Mouse (Mus musculus): ENCODE measurements around the gene Lrrc28. TPM values are rescaled to one million over a fixed set of nuclear protein-coding genes. Genes with fewer than 3 reads are reported as not detected.
A peak's percentile ranks its signal among the peaks of the same experiment; 100 is the strongest.

The Lrrc28 gene
- 9.1 TPM for polyA plus RNA-seq (2012; fragmentation: generic; extraction: Trizol)
- long read RNA-seq, experiment 1, partial matches to known transcripts, result 0 of 14 reads
- long read RNA-seq, experiment 1, other reads (novel, unspliced or antisense), result 12 of 14 reads
- long read RNA-seq, experiment 2, transcript Lrrc28-202 (10 exons, 2,923 nt), result major isoform, 11 of 50 reads
- long read RNA-seq, experiment 2, partial matches to known transcripts, result 1 of 50 reads
- long read RNA-seq, experiment 2, other reads (novel, unspliced or antisense), result 33 of 50 reads

DNA sequence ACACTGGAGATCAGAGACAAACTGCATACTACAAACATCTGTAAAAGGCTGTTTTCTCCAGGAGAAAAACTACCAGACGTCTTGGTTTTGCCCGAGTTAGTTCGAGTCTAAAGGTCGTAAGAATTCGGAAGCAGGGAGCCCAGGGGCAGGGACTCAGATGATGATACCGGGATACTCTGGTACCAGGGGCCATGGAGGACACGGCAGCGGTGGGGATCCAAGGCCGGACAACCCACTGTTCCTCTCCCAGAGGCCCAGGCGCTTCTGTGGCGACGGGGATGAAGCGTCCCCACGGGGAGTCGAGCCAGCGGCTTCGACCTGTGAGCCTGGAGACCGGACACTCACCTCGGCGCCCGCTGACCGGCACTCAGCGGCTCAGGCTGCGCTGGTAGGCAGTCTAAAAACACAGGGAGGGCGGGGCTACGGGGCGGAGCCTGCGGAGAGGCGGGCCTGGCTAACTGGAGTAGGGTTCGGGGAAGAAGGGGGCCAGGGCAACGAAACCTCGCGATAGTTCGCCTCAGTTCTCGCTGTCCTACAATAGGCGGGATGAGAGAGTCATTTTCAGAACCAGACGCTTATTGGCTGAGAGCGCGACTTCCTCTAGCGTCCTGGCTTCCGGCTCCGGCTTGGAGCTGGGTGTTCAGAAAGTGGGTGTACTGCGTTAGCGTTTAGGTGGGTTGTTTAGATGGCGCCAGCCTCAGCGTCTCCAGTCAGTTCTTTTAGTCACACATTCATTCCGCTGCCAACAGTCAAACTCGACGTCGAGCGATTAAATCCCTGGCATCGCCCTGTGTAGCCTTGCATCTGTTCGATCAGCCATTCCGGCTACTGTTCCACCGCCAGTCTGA is at the start of gene Lrrc28:
Gene Lrrc28 (minus strand): TSS at position 436 of the 848 bp plus-strand sequence.
- Histone ChIP-seq H3K36me3 (ENCODE audit: control insufficient read depth, insufficient read depth) (no peaks in the 10 kb centered on the region), H3K4me3 (ENCODE audit: insufficient read depth, poor library complexity, severe bottlenecking) (peak within 1 kb of the TSS; percentile 72), H3K79me2 (ENCODE audit: control insufficient read depth, insufficient read depth) (peaks cover 23% of the 10 kb centered on the region), H3K27me3 (ENCODE audit: control insufficient read depth, insufficient read depth, insufficient read length) (no peaks in the 10 kb centered on the region), H3ac (ENCODE audit: control insufficient read depth, insufficient read length, low read depth) (peak within 1 kb of the TSS; percentile 92), H3K79me3 (ENCODE audit: low read depth) (peaks cover 11% of the 10 kb centered on the region)
- TF ChIP-seq MAX (IDR thresholded peaks at IDR 0.05) (no peak), CTCF (IDR thresholded peaks at IDR 0.05; ENCODE audit: control insufficient read depth, insufficient read depth, insufficient read length) (no peak), FOSL1 (IDR thresholded peaks at IDR 0.05; ENCODE audit: insufficient read depth, low read length, poor library complexity, severe bottlenecking) (no peak), USF1 (IDR thresholded peaks at IDR 0.05; ENCODE audit: low read depth) (no peak), MYOG (IDR thresholded peaks at IDR 0.05; ENCODE audit: control insufficient read depth, extremely low read depth, insufficient read length) (no peak), MYOD1 (IDR thresholded peaks at IDR 0.05; ENCODE audit: control insufficient read depth, insufficient read length, low read depth) (no peak), CEBPB (IDR thresholded peaks at IDR 0.05; ENCODE audit: low read depth) (no peak)

DNA sequence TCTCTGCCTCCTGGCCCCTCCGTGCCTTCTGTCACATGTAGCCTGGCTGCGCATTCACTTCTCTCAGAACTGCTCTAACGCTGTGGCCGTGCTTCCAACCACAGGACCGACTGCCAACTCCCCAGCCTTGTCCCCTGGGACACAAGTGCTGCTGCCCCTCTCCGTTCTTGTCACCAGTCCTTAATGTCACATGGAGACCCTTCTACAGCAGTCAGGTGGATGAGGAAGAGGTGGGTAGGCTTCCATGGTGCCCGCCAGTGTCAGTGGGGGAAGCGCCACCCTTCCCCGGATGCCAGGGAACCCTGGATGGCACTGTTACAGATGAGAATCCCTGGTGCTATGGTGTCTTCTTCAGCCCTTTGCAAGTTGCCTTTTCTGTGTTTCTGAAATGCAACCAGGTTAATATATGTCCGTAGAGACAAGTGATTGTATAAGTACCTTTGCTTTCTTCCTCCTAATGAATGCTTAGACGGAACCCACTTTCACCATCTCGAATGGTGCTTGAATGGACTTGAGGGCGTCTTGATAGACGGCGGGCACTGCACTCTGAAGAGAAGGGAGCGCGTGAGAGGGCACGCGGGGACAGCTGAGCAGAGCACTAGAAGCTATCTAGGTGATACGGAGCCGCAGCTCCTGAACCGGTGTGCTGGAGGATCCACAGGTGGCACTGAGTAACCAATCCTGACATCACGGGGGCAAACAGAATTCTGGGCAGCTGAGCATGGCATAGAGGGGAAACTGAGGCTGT is 47.9 kb upstream of the Lrrc28 start:
- TF ChIP-seq CTCF (IDR thresholded peaks at IDR 0.05; ENCODE audit: control insufficient read depth, insufficient read depth, insufficient read length), result no peak
- TF ChIP-seq MYOG (IDR thresholded peaks at IDR 0.05; ENCODE audit: control insufficient read depth, extremely low read depth, insufficient read length), result no peak
- no peak for TF ChIP-seq FOSL1 (IDR thresholded peaks at IDR 0.05; ENCODE audit: insufficient read depth, low read length, poor library complexity, severe bottlenecking)
- TF ChIP-seq MAX (IDR thresholded peaks at IDR 0.05), result no peak
- TF ChIP-seq USF1 (IDR thresholded peaks at IDR 0.05; ENCODE audit: low read depth), result no peak
- TF ChIP-seq MYOD1 (IDR thresholded peaks at IDR 0.05; ENCODE audit: control insufficient read depth, insufficient read length, low read depth), result no peak
- no peak for TF ChIP-seq CEBPB (IDR thresholded peaks at IDR 0.05; ENCODE audit: low read depth)

DNA sequence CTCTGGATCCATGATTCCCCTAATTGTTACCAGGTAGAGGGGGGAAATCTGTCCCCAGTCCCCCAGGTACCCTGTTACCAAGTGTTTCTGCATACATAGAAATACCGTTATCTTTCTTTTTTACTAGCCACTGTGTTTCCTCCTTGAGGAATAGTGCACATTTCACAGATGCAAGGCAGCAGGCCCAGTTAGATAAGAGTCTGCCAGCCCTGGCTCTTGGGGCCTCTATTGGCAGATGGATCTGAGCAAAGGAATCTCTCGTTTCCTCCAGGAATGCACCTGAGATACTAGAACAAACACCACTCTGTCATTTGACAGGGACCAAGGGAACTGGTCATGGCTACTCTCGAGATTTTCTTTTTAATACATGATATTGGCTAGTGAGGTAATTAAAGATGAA is 47.1 kb upstream of the Lrrc28 start:
- Histone ChIP-seq H3K79me2 (ENCODE audit: control insufficient read depth, insufficient read depth) (no peaks in the 10 kb centered on the region), H3K4me3 (ENCODE audit: insufficient read depth, poor library complexity, severe bottlenecking) (no peak overlapping the region), H3K36me3 (ENCODE audit: control insufficient read depth, insufficient read depth) (no peaks in the 10 kb centered on the region), H3K27me3 (ENCODE audit: control insufficient read depth, insufficient read depth, insufficient read length) (no peaks in the 10 kb centered on the region), H3K79me3 (ENCODE audit: low read depth) (no peaks in the 10 kb centered on the region), H3ac (ENCODE audit: control insufficient read depth, insufficient read length, low read depth) (no peak overlapping the region)
- TF ChIP-seq MAX (IDR thresholded peaks at IDR 0.05), result no peak
- TF ChIP-seq MYOD1 (IDR thresholded peaks at IDR 0.05; ENCODE audit: control insufficient read depth, insufficient read length, low read depth), result no peak
- no peak for TF ChIP-seq CTCF (IDR thresholded peaks at IDR 0.05; ENCODE audit: control insufficient read depth, insufficient read depth, insufficient read length)
- no peak for TF ChIP-seq CEBPB (IDR thresholded peaks at IDR 0.05; ENCODE audit: low read depth)
- TF ChIP-seq FOSL1 (IDR thresholded peaks at IDR 0.05; ENCODE audit: insufficient read depth, low read length, poor library complexity, severe bottlenecking), result no peak
- TF ChIP-seq USF1 (IDR thresholded peaks at IDR 0.05; ENCODE audit: low read depth), result no peak
- no peak for TF ChIP-seq MYOG (IDR thresholded peaks at IDR 0.05; ENCODE audit: control insufficient read depth, extremely low read depth, insufficient read length)

More for the DNA sequence above, 47.9 kb upstream of the Lrrc28 start:
- no peak overlapping the region for H3K4me3 ChIP-seq (ENCODE audit: insufficient read depth, poor library complexity, severe bottlenecking)
- H3K79me3 ChIP-seq (ENCODE audit: low read depth), result no peaks in the 10 kb centered on the region
- no peaks in the 10 kb centered on the region for H3K36me3 ChIP-seq (ENCODE audit: control insufficient read depth, insufficient read depth)
- no peaks in the 10 kb centered on the region for H3K27me3 ChIP-seq (ENCODE audit: control insufficient read depth, insufficient read depth, insufficient read length)
- H3ac ChIP-seq (ENCODE audit: control insufficient read depth, insufficient read length, low read depth), result no peak overlapping the region
- H3K79me2 ChIP-seq (ENCODE audit: control insufficient read depth, insufficient read depth), result no peaks in the 10 kb centered on the region

DNA sequence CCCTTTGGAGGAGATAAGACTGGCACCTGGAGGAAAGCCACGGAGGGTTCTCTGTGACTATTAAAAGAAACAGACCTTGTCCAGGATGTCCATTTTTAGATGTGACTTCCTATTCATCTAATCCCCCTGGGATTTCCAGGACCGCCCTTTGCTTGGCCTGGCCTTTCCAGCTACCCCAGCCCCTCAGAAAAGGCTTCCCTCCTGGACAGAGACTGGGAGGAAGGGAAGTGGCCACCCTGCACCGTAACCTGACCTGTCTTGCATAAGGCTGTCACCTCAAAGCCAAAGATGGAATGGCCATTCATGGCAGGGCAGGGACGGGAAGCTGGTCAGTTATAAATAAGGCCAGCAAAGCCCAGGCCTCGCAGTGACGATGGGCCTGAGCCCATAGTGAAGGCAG is 46.0 kb upstream of the Lrrc28 start:
- Histone ChIP-seq H3K4me3 (ENCODE audit: insufficient read depth, poor library complexity, severe bottlenecking) (no peak overlapping the region), H3ac (ENCODE audit: control insufficient read depth, insufficient read length, low read depth) (no peak overlapping the region), H3K27me3 (ENCODE audit: control insufficient read depth, insufficient read depth, insufficient read length) (no peaks in the 10 kb centered on the region), H3K36me3 (ENCODE audit: control insufficient read depth, insufficient read depth) (no peaks in the 10 kb centered on the region), H3K79me2 (ENCODE audit: control insufficient read depth, insufficient read depth) (no peaks in the 10 kb centered on the region), H3K79me3 (ENCODE audit: low read depth) (no peaks in the 10 kb centered on the region)
- TF ChIP-seq USF1 (IDR thresholded peaks at IDR 0.05; ENCODE audit: low read depth), result no peak
- no peak for TF ChIP-seq MYOG (IDR thresholded peaks at IDR 0.05; ENCODE audit: control insufficient read depth, extremely low read depth, insufficient read length)
- TF ChIP-seq FOSL1 (IDR thresholded peaks at IDR 0.05; ENCODE audit: insufficient read depth, low read length, poor library complexity, severe bottlenecking), result no peak
- no peak for TF ChIP-seq MAX (IDR thresholded peaks at IDR 0.05)
- TF ChIP-seq CTCF (IDR thresholded peaks at IDR 0.05; ENCODE audit: control insufficient read depth, insufficient read depth, insufficient read length), result no peak
- TF ChIP-seq MYOD1 (IDR thresholded peaks at IDR 0.05; ENCODE audit: control insufficient read depth, insufficient read length, low read depth), result no peak
- no peak for TF ChIP-seq CEBPB (IDR thresholded peaks at IDR 0.05; ENCODE audit: low read depth)

DNA sequence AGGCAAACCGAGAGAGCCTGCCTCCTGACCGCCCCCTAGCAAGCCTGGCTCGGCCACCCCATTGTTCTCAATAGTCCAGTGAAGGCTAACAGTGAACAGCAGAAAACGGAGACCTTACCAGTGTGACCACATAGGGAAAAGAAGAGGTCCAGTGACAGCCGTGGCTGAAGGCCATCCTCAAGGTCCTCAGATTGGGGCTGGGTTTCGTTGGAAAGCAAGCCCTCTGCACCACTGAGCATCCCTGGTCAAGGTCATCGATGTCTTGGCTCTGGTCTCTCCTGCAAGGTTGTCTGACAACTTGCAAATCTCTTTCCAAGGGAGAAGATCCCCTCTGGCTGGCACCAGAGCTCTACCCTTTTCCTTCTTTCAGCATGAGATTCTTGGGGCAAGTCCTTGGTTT is 44.7 kb upstream of the Lrrc28 start:
- H3ac ChIP-seq (ENCODE audit: control insufficient read depth, insufficient read length, low read depth), result no peak overlapping the region
- H3K79me2 ChIP-seq (ENCODE audit: control insufficient read depth, insufficient read depth), result no peaks in the 10 kb centered on the region
- H3K36me3 ChIP-seq (ENCODE audit: control insufficient read depth, insufficient read depth), result no peaks in the 10 kb centered on the region
- TF ChIP-seq CTCF (IDR thresholded peaks at IDR 0.05; ENCODE audit: control insufficient read depth, insufficient read depth, insufficient read length), result no peak
- no peak for TF ChIP-seq MYOG (IDR thresholded peaks at IDR 0.05; ENCODE audit: control insufficient read depth, extremely low read depth, insufficient read length)
- no peak for TF ChIP-seq USF1 (IDR thresholded peaks at IDR 0.05; ENCODE audit: low read depth)
- TF ChIP-seq CEBPB (IDR thresholded peaks at IDR 0.05; ENCODE audit: low read depth), result no peak
- TF ChIP-seq MAX (IDR thresholded peaks at IDR 0.05), result no peak
- H3K79me3 ChIP-seq (ENCODE audit: low read depth), result no peaks in the 10 kb centered on the region
- H3K27me3 ChIP-seq (ENCODE audit: control insufficient read depth, insufficient read depth, insufficient read length), result no peaks in the 10 kb centered on the region
- H3K4me3 ChIP-seq (ENCODE audit: insufficient read depth, poor library complexity, severe bottlenecking), result no peak overlapping the region
